Mouse (Mus musculus) kidney, adult 11 months (tissue): Measurements from ENCODE around the gene Znrd1.
A peak's percentile ranks its signal among the peaks of the same experiment; 100 is the strongest.
"Not testable (repeated sequence)": the region's sequence is repeated elsewhere in the genome, so short reads cannot be mapped to it uniquely, and the experiment has no call there.

ENCODE experiments used
- DNase-seq: peaks from one replicate; pipeline ENCODE4 v3.0.0; 2022

Gene Znrd1

GRCm38 (mm10) chr17:36957999-36958743 lies at the start of gene Znrd1, which contains the start of gene Znrd1as:
TSS of gene Znrd1 (minus strand) at chr17:36958559.
TSS of gene Znrd1as (plus strand) at chr17:36958592.
- DNase-seq = peak; percentile 95

DNA sequence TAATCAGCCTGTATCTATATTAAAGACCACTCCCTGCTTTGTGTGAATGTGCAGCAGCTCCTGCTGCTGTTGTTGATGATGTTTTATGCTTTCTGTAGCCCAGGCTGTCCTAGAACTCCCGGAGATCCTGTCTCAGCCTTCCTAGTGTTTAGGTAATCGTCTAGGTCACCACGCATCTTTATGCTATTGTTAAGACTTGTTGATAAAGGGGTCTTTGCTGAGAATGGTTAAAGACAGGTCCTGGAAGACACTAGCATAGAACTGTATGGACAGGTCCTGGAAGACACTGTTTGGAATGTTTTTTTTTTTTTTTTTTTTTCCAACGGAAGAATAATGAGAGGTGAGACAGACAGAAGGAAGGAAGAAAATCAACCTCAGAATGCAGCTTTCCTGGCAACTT lies 45.0 kb upstream of the Znrd1 start:
- no peak for DNase-seq

GRCm38 (mm10) chr17:37002364-37003330 lies 44.3 kb upstream of the Znrd1 start:
- DNase-seq = peak; percentile 43

DNA sequence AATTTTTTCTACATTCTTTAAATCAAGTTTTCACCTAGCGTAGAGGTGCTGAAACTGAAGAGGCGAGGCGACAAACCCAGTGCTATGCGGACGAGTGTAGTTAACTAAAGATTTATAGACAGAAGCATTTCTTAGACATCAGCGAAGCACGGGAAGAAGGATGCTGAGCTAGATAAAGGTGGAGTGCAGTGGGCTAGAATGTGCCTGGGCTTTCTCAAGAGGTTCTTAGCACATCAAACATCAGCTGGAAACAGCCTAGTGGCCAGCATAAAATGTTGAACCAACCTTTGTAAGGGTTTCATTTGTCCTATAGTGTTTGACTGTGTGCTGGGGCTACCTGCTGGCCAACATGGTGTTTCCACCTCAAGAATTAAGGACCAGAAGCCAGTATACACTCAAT lies 42.5 kb upstream of the Znrd1 start, which contains the start of gene Zfp57:
Zfp57 (plus strand) TSS at position 301 of the 400 bp plus-strand sequence.
- no peak for DNase-seq

- DNase-seq = no peak
Observed at GRCm38 (mm10) chr17:36998477-36998876, 40.1 kb upstream of the Znrd1 start.

GRCm38 (mm10) chr17:36997033-36997735 lies 38.8 kb upstream of the Znrd1 start:
- DNase-seq = peak; percentile 61

DNA sequence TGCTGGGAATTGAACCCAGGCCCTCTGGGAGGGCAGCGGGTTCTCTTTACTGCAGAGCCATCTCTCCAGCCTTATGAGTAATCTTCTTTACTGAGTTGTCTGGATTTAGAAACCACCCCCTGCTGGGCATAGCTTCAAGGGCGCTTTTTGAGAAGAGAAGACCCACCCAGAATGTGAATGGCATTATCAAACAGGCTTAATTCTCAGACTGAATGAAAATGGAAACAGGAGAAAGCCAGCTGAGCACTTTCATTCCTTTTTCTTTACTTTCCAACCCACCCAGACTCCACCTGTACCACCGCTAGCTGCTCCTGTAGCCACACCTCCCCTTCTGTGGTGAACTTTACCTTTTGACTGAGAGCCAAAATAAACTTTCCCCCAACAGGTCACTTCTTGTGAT lies 37.1 kb upstream of the Znrd1 start:
- DNase-seq = no peak

GRCm38 (mm10) chr17:36994528-36994927 lies 36.2 kb upstream of the Znrd1 start:
- no peak for DNase-seq

- no peak for DNase-seq
Observed at GRCm38 (mm10) chr17:36993770-36994325, 35.5 kb upstream of the Znrd1 start.

DNA sequence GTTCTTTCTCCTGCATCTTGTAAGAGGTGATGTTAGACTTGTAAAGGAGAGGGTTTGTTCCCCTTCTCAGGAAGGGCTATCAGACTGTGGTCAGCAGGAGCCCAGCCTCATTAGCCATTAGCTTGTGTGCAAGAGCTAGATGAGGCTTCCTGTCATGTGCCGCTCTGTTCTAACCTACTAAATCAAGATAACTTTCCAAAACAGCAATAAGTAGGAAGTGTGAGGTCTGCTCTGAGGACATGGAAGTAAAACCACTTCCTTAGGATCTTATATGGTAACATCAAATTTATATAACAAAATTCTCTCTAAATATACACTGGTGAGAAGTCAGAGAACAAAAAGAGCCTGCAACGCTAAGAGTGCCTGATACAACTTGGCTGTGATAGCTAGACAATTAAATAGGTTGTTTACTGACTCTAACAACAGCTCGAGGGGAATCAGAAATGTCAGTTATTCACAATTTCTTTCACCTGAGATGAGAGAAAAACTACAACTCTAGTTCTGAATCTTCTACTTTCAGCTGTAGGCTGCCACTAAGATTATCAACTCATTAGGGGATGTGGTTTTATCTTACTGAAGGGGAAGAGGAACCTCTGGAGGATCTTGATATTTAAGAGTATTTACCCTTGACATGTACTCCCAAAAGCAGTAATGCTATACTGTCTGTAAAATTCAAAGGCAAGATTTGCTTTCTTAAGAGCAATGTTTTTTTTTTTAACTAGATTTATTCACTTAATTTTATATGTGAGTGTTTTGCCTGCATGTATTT lies 34.2 kb upstream of the Znrd1 start:
- no peak for DNase-seq

DNA sequence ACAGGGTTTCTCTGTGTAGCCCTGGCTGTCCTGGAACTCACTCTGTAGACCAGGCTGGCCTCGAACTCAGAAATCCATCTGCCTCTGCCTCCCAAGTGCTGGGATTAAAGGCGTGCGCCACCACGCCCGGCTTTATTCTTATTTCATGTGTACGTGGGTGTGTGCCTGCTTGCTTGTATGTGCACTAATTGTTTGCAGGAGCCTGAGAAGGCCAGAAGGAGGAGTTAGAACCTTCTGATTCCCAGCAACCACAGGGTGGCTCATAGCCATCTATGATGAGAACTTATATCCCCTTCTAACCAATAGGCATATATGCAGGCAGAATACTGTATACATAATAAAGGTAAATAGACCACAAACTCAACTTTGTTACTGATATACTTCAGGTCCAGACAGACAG lies 32.3 kb upstream of the Znrd1 start:
- DNase-seq = not testable (repeated sequence)

GRCm38 (mm10) chr17:36989437-36989836 lies 31.1 kb upstream of the Znrd1 start, which contains the start of gene H2-M5:
TSS of gene H2-M5 (minus strand) at chr17:36989537.
- DNase-seq = no peak

GRCm38 (mm10) chr17:36988475-36988874 lies 30.1 kb upstream of the Znrd1 start:
- no peak for DNase-seq

GRCm38 (mm10) chr17:36982253-36983155 lies 24.1 kb upstream of the Znrd1 start:
- no peak for DNase-seq

DNA sequence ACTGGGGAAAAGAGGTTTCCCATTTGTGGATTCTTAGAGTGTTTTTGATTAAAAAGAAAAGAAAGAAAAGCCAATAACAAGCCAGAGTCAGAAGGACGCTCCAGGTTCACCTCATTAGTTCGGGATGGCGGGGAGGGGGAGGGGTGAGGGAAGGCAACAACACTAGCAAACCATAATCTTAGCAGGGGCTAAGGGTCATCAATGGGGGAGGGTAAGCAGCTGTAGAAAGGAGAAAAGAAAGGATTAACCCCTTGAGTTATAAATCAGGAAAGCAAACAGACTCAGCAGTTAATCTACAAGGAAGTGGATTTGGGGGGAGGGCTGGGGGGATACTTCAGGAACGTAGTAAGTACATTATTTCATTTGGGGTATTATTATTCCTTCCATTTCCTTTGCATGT lies 23.5 kb upstream of the Znrd1 start:
- DNase-seq = no peak

- DNase-seq = no peak
Observed at GRCm38 (mm10) chr17:36981221-36981813, 23.0 kb upstream of the Znrd1 start, which contains the start of gene 2410137M14Rik. TSS of gene 2410137M14Rik (minus strand) at chr17:36981237.

DNA sequence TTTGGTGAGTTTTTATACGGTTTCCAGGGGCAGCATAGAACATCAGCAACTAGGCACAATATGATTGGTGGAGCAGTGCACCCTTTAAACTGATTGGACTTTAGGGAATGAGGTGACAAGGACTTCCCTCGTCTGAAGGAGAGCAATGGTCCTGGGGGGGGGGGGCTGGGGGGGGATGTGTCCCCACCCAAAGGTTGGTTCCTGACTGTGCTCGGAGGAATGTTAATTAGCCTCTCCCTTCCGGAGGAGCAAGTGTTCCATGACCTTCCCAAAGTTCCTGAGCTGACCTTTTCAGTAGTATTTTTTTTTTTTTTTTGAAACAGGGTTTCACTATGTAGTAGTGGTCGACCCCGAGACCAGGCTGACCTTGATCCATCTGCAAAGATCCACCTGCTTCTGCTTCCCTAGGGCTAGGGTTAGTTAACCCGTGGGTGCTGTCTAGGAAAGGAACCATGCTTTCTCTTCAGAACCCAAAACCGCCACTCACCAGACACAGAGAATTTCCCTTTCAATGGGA lies 15.0 kb upstream of the Znrd1 start:
- no peak for DNase-seq

DNA sequence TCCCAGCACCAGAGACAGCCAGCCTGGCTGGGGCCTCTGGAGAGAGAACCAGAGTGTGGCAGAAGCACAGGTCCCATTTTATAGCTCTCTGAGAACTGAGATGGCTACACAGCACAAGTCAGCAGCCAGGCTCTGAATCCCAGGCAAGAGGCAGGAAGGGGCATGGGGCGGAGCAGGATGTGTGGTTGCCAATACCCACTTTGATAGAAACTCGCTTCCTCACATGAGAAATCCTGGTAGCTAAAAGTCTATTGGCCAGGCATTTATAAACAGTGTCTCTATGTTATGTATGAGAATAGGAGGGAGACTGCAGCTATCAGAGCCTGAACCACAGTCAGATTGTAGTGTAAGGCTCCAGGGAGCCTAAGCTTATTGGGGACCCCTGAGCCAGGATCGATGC lies 14.4 kb upstream of the Znrd1 start:
- DNase-seq = no peak

GRCm38 (mm10) chr17:36971172-36971850 lies 13.0 kb upstream of the Znrd1 start:
- no peak for DNase-seq
